Mouse (Mus musculus): ENCODE results near the gene Dip2b. TPM values are rescaled to one million over a fixed set of nuclear protein-coding genes. Genes with fewer than 3 reads are reported as not detected.

Dip2b gene
- polyA plus RNA-seq, 1 experiment, result 7.3 TPM

- Histone ChIP-seq H3K79me2 (ENCODE audit: control insufficient read depth, insufficient read depth) (no peaks in the 10 kb centered on the region), H3K36me3 (ENCODE audit: control insufficient read depth, insufficient read depth) (peaks cover 24% of the 10 kb centered on the region), H3K4me3 (no peak overlapping the region), H3ac (ENCODE audit: control insufficient read depth, insufficient read length) (no peak overlapping the region), H3K4me2 (ENCODE audit: low read depth) (no peak overlapping the region), H3K27me3 (ENCODE audit: control insufficient read depth, insufficient read depth, insufficient read length) (no peaks in the 10 kb centered on the region)
- TF ChIP-seq MYOG (IDR thresholded peaks at IDR 0.05; ENCODE audit: control insufficient read depth in 1 of 3, insufficient read depth in 1 of 3, insufficient read length in 2 of 3, low read depth in 2 of 3) (no peak), POLR2A (IDR thresholded peaks at IDR 0.05; ENCODE audit: insufficient read length, low read depth) (no peak), TCF12 (IDR thresholded peaks at IDR 0.05; ENCODE audit: insufficient read depth, poor library complexity, severe bottlenecking) (no peak), CEBPB (IDR thresholded peaks at IDR 0.05; ENCODE audit: insufficient read depth, poor library complexity, severe bottlenecking) (no peak), POLR2AphosphoS2 (IDR thresholded peaks at IDR 0.05; ENCODE audit: insufficient read length, low read depth) (no peak), REST (IDR thresholded peaks at IDR 0.05; ENCODE audit: insufficient read depth, insufficient read length) (no peak), USF1 (IDR thresholded peaks at IDR 0.05; ENCODE audit: low read depth) (no peak), SRF (IDR thresholded peaks at IDR 0.05; ENCODE audit: control insufficient read depth, insufficient read length, low read depth) (no peak), MAX (IDR thresholded peaks at IDR 0.05; ENCODE audit: low read depth) (no peak)
Observed at GRCm38 (mm10) chr15:100216173-100216572, 177.7 kb downstream of the Dip2b start.

GRCm38 (mm10) chr15:100218018-100218417 lies 179.6 kb downstream of the Dip2b start:
- no peaks in the 10 kb centered on the region for H3K79me2 ChIP-seq (ENCODE audit: control insufficient read depth, insufficient read depth)
- H3K36me3 ChIP-seq (ENCODE audit: control insufficient read depth, insufficient read depth), result peaks cover 13% of the 10 kb centered on the region
- no peak overlapping the region for H3ac ChIP-seq (ENCODE audit: control insufficient read depth, insufficient read length)
- no peak overlapping the region for H3K4me2 ChIP-seq (ENCODE audit: low read depth)
- TF ChIP-seq MYOD1 (IDR thresholded peaks at IDR 0.05; ENCODE audit: control insufficient read depth in 1 of 3, insufficient read length in 2 of 3, low read depth in 2 of 3) (no peak), SRF (IDR thresholded peaks at IDR 0.05; ENCODE audit: control insufficient read depth, insufficient read length, low read depth) (no peak), POLR2AphosphoS2 (IDR thresholded peaks at IDR 0.05; ENCODE audit: insufficient read length, low read depth) (no peak), REST (IDR thresholded peaks at IDR 0.05; ENCODE audit: insufficient read depth, insufficient read length) (no peak), MYOG (IDR thresholded peaks at IDR 0.05; ENCODE audit: control insufficient read depth in 1 of 3, insufficient read depth in 1 of 3, insufficient read length in 2 of 3, low read depth in 2 of 3) (no peak), E2F4 (IDR thresholded peaks at IDR 0.05; ENCODE audit: insufficient read depth) (no peak), POLR2A (IDR thresholded peaks at IDR 0.05; ENCODE audit: insufficient read length, low read depth) (no peak), TCF12 (IDR thresholded peaks at IDR 0.05; ENCODE audit: insufficient read depth, poor library complexity, severe bottlenecking) (no peak), TCF3 (IDR thresholded peaks at IDR 0.05; ENCODE audit: insufficient read length, low read depth) (no peak), USF1 (IDR thresholded peaks at IDR 0.05; ENCODE audit: low read depth) (no peak), MAX (IDR thresholded peaks at IDR 0.05; ENCODE audit: low read depth) (no peak), CEBPB (IDR thresholded peaks at IDR 0.05; ENCODE audit: insufficient read depth, poor library complexity, severe bottlenecking) (no peak)
- H3K4me3 ChIP-seq, result no peak overlapping the region
- H3K27me3 ChIP-seq (ENCODE audit: control insufficient read depth, insufficient read depth, insufficient read length), result no peaks in the 10 kb centered on the region

GRCm38 (mm10) chr15:100219396-100219795 lies 180.9 kb downstream of the Dip2b start:
- Histone ChIP-seq H3ac (ENCODE audit: control insufficient read depth, insufficient read length) (no peak overlapping the region), H3K36me3 (ENCODE audit: control insufficient read depth, insufficient read depth) (peaks cover 13% of the 10 kb centered on the region), H3K27me3 (ENCODE audit: control insufficient read depth, insufficient read depth, insufficient read length) (no peaks in the 10 kb centered on the region), H3K4me3 (no peak overlapping the region), H3K79me2 (ENCODE audit: control insufficient read depth, insufficient read depth) (no peaks in the 10 kb centered on the region), H3K4me2 (ENCODE audit: low read depth) (no peak overlapping the region)
- TF ChIP-seq USF1 (IDR thresholded peaks at IDR 0.05; ENCODE audit: low read depth), result no peak
- no peak for TF ChIP-seq POLR2AphosphoS2 (IDR thresholded peaks at IDR 0.05; ENCODE audit: insufficient read length, low read depth)
- TF ChIP-seq MAX (IDR thresholded peaks at IDR 0.05; ENCODE audit: low read depth), result no peak
- TF ChIP-seq SRF (IDR thresholded peaks at IDR 0.05; ENCODE audit: control insufficient read depth, insufficient read length, low read depth), result no peak
- no peak for TF ChIP-seq TCF3 (IDR thresholded peaks at IDR 0.05; ENCODE audit: insufficient read length, low read depth)
- TF ChIP-seq MYOG (IDR thresholded peaks at IDR 0.05; ENCODE audit: control insufficient read depth in 1 of 3, insufficient read depth in 1 of 3, insufficient read length in 2 of 3, low read depth in 2 of 3), result no peak
- no peak for TF ChIP-seq MYOD1 (IDR thresholded peaks at IDR 0.05; ENCODE audit: control insufficient read depth in 1 of 3, insufficient read length in 2 of 3, low read depth in 2 of 3)
- TF ChIP-seq TCF12 (IDR thresholded peaks at IDR 0.05; ENCODE audit: insufficient read depth, poor library complexity, severe bottlenecking), result no peak
- TF ChIP-seq CEBPB (IDR thresholded peaks at IDR 0.05; ENCODE audit: insufficient read depth, poor library complexity, severe bottlenecking), result no peak
- no peak for TF ChIP-seq REST (IDR thresholded peaks at IDR 0.05; ENCODE audit: insufficient read depth, insufficient read length)
- no peak for TF ChIP-seq E2F4 (IDR thresholded peaks at IDR 0.05; ENCODE audit: insufficient read depth)

- TF ChIP-seq REST (IDR thresholded peaks at IDR 0.05; ENCODE audit: insufficient read depth, insufficient read length) (no peak), USF1 (IDR thresholded peaks at IDR 0.05; ENCODE audit: low read depth) (no peak), E2F4 (IDR thresholded peaks at IDR 0.05; ENCODE audit: insufficient read depth) (no peak), CEBPB (IDR thresholded peaks at IDR 0.05; ENCODE audit: insufficient read depth, poor library complexity, severe bottlenecking) (no peak), POLR2AphosphoS2 (IDR thresholded peaks at IDR 0.05; ENCODE audit: insufficient read length, low read depth) (no peak), SRF (IDR thresholded peaks at IDR 0.05; ENCODE audit: control insufficient read depth, insufficient read length, low read depth) (no peak)
- H3K79me2 ChIP-seq (ENCODE audit: control insufficient read depth, insufficient read depth), result no peaks in the 10 kb centered on the region
- no peak overlapping the region for H3ac ChIP-seq (ENCODE audit: control insufficient read depth, insufficient read length)
- no peak overlapping the region for H3K4me2 ChIP-seq (ENCODE audit: low read depth)
- no peaks in the 10 kb centered on the region for H3K27me3 ChIP-seq (ENCODE audit: control insufficient read depth, insufficient read depth, insufficient read length)
- no peak overlapping the region for H3K4me3 ChIP-seq
- peaks cover 4% of the 10 kb centered on the region for H3K36me3 ChIP-seq (ENCODE audit: control insufficient read depth, insufficient read depth)
Observed at GRCm38 (mm10) chr15:100220916-100221315, 182.5 kb downstream of the Dip2b start.

- H3K79me2 ChIP-seq (ENCODE audit: control insufficient read depth, insufficient read depth), result peaks cover 21% of the 10 kb centered on the region
- no peak for TF ChIP-seq POLR2A (IDR thresholded peaks at IDR 0.05; ENCODE audit: insufficient read length, low read depth)
- peak; percentile 31 for TF ChIP-seq POLR2AphosphoS2 (IDR thresholded peaks at IDR 0.05; ENCODE audit: insufficient read length, low read depth)
- no peak overlapping the region for H3K4me2 ChIP-seq (ENCODE audit: low read depth)
- no peaks in the 10 kb centered on the region for H3K27me3 ChIP-seq (ENCODE audit: control insufficient read depth, insufficient read depth, insufficient read length)
- no peak overlapping the region for H3K4me3 ChIP-seq
- H3ac ChIP-seq (ENCODE audit: control insufficient read depth, insufficient read length), result no peak overlapping the region
- H3K36me3 ChIP-seq (ENCODE audit: control insufficient read depth, insufficient read depth), result no peaks in the 10 kb centered on the region
Observed at GRCm38 (mm10) chr15:100225381-100225780, 186.9 kb downstream of the Dip2b start.

All from myocyte (in vitro differentiated cells).